Mouse (Mus musculus): Measurements from ENCODE around the gene Kat5.

Gene Kat5

DNA sequence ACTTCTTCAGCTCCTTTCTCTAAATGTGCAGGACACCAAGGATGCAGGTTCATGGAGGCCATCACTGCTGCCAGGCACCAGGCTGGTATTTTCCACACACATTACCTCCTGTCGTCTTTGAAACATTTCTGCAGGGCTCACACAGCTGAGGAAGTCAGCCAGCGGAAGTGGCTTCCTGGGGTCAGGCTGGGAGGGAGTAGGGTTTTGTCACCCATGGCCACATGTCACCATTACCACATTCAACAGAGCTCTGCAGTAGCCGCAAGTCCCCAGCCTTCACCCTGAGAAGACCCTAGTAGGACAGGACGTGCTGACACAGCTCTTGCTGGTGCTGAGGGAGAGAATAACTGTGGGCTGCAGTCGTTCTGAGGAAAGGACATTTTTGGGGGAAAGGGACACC lies 38.2 kb downstream of the Kat5 start:
- DNase-seq (ENCODE audit: low read depth, low spot score): no peak

- DNase-seq (ENCODE audit: low read depth, low spot score): no peak
Observed at GRCm38 (mm10) chr19:5570353-5571246, 39.4 kb downstream of the Kat5 start.

DNA sequence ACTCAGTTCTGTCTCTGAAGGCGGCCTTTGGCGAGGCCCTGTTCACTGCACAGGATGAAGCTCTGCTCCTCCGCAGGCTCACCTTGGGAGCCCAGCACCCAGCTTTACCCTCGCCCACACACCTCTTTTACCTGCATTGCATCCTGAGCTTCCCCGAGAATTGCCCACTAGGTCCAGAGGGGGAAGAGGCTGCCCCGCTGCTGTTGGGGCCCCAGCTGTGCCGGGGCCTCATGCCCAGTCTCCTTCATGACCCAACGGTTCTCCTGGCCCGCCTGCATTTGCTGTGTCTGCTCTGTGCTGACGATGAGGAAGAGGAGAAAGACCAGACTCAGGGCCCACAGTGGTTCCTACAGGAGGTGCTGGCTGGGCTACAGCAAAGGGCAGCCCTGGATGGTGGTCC lies 40.5 kb downstream of the Kat5 start:
- no peak for DNase-seq (ENCODE audit: low read depth, low spot score)

GRCm38 (mm10) chr19:5568470-5569140 lies 41.4 kb downstream of the Kat5 start:
- peak; percentile 93 for DNase-seq (ENCODE audit: low read depth, low spot score)

- peak; percentile 88 for DNase-seq (ENCODE audit: low read depth, low spot score)
Observed at GRCm38 (mm10) chr19:5567534-5568469, 42.2 kb downstream of the Kat5 start, which contains the start of gene Ap5b1. TSS of gene Ap5b1 (plus strand) at chr19:5568025.

- peak; percentile 63 for DNase-seq (ENCODE audit: low read depth, low spot score)
Observed at GRCm38 (mm10) chr19:5567180-5567533, 42.9 kb downstream of the Kat5 start.

- DNase-seq (ENCODE audit: low read depth, low spot score): no peak
Observed at GRCm38 (mm10) chr19:5566316-5566715, 43.7 kb downstream of the Kat5 start.

- DNase-seq (ENCODE audit: low read depth, low spot score): no peak
Observed at GRCm38 (mm10) chr19:5562776-5563175, 47.3 kb downstream of the Kat5 start.

- DNase-seq (ENCODE audit: low read depth, low spot score): no peak
Observed at GRCm38 (mm10) chr19:5561886-5562285, 48.2 kb downstream of the Kat5 start.

GRCm38 (mm10) chr19:5561252-5561790 lies 48.7 kb downstream of the Kat5 start:
- DNase-seq (ENCODE audit: low read depth, low spot score): no peak

DNA sequence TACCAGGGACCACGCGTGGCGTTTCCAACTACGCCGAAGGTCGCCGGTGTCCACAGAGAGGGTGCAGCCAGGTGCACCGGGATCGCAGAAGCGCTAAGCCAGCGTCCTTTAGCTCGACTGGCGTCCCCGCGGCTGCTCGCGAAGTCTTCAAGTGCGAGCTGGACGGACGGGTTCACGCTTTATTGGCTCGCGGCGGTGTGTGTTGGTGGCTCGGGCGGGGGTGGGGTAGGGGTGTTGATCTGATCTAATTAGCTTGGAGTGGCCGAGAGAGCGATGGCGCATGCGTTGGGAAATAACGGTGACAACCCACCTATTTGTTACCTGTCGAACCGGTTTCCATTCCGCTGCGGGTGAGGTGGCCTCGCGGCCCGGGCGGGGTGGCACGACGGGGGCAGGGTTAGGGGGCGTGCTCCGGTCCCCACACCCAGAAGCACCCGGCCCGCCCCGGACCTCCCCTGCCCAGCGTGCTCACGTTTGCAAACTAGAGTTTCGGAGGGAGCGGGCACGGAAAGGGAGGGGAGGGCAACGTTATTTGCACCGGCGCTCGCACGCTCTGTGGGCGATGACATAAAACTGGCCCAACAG lies 49.5 kb downstream of the Kat5 start, which contains the start of gene Ovol1:
TSS of gene Ovol1 (minus strand) at position 190 of the 585 bp plus-strand sequence.
- no peak for DNase-seq (ENCODE audit: low read depth, low spot score)

- no peak for DNase-seq (ENCODE audit: low read depth, low spot score)
Observed at GRCm38 (mm10) chr19:5559631-5560456, 50.2 kb downstream of the Kat5 start.

DNA sequence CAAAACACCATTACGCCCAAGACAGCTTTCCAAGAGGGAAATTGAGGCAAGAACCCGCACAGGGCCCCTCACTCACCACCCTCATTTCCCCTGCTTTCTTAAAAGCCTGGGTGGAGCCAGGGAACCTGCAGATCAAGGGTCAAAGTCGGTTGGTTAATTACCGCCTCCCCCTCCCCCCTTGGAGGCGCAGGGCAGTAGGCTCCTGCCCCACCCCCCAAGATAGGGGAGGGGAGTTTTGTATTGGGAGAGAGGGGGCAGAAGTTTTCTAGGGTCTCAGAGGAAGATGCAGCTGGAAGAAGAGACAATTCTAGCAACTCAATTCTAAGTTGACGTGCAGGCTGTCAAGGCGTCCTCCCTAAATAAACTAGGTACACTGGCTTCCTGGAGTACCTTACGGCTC lies 50.8 kb downstream of the Kat5 start:
- no peak for DNase-seq (ENCODE audit: low read depth, low spot score)

GRCm38 (mm10) chr19:5558770-5559169 lies 51.3 kb downstream of the Kat5 start:
- DNase-seq (ENCODE audit: low read depth, low spot score): no peak

DNA sequence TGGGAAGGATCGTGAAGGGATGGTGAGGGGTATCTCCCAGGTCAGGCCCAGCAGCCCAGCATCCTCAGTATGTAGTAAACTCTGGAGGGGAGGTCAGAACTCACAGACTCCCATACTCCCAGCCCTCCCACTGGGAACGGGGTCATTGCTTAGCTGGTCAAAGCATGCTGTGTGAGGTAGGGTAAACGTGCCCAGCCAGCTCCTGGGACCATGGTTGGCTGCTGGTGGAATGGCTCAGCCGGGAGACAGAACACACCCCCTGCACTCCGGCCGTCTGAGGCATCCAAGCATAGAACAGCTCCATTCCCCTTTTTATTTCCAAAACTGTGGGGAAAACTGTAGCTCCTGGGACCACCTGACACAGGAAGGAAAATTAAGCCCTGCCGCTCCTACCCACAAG lies 51.9 kb downstream of the Kat5 start:
- DNase-seq (ENCODE audit: low read depth, low spot score): no peak

- DNase-seq (ENCODE audit: low read depth, low spot score): no peak
Observed at GRCm38 (mm10) chr19:5554212-5554611, 55.8 kb downstream of the Kat5 start.

DNA sequence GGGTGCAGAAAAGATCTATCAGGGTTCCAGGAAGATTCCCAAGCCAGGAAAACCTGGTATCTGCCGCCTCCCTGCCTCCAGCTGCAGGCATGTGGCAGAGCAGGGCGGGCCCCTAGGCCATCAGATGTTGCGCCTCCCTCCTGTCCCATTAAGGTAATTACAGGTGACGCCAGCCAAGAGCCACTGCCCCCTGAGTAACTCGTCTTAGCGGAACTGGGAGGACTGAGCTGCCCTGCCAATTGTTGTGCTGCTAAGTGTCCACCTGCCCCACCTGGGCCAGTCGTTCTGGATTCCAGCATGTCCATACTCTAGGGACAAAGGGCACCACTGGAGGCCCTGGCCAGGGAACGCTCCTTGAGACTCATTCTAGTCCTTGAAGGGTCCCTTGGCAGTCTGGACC lies 56.2 kb downstream of the Kat5 start:
- DNase-seq (ENCODE audit: low read depth, low spot score): no peak

All from ES-CJ7 (cell line).